Mouse (Mus musculus) heart, embryonic 16.5 days (tissue): ENCODE results near the gene Tcp10b. TPM values are rescaled to one million over a fixed set of nuclear protein-coding genes. Genes with fewer than 3 reads are reported as not detected.
"Not testable (repeated sequence)": the region's sequence is repeated elsewhere in the genome, so short reads cannot be mapped to it uniquely, and the experiment has no call there.

Source experiments
- ATAC-seq: fragments of 200-750 bp; cut with Nextera tagmentation; replicated peaks from 2 replicates; pipeline ENCODE4 v1.8.0; 2017; ENCODE audit warnings: moderate number of reproducible peaks; ENCODE audit not compliant: insufficient read depth, low FRiP score; ENCODE audit errors: extremely low read depth
- H3K27ac ChIP-seq: fragments of 300-500 bp; sonication (generic); 2 replicates; pipeline ENCODE4 v1.5.1; 2014; ENCODE audit warnings: mild to moderate bottlenecking, low read length, control low read depth, moderate library complexity
- H3K27me3 ChIP-seq: fragments of 300-500 bp; sonication (generic); 2 replicates; pipeline ENCODE4 v1.6.1; 2014; ENCODE audit warnings: low read length, mixed read lengths; ENCODE audit not compliant: control insufficient read depth, insufficient read depth
- H3K36me3 ChIP-seq: fragments of 300-500 bp; sonication (generic); 2 replicates; pipeline ENCODE4 v1.6.1; 2014; ENCODE audit not compliant: control insufficient read depth, insufficient read depth
- H3K4me1 ChIP-seq: fragments of 300-500 bp; sonication (generic); 2 replicates; pipeline ENCODE4 v1.6.1; 2014; ENCODE audit warnings: low read length, mixed read lengths; ENCODE audit not compliant: control insufficient read depth, insufficient read depth
- H3K4me2 ChIP-seq: fragments of 300-500 bp; sonication (generic); 2 replicates; pipeline ENCODE4 v1.6.1; 2014; ENCODE audit warnings: low read depth, mild to moderate bottlenecking, control low read depth, low read length
- H3K4me3 ChIP-seq: fragments of 300-500 bp; sonication (generic); 2 replicates; pipeline ENCODE4 v1.5.1; 2014; ENCODE audit warnings: mild to moderate bottlenecking, control low read depth, low read length
- H3K9ac ChIP-seq: fragments of 300-500 bp; sonication (generic); 2 replicates; pipeline ENCODE4 v1.6.1; 2014; ENCODE audit warnings: low read length, control low read depth
- H3K9me3 ChIP-seq: fragments of 300-500 bp; sonication (generic); replicated peaks from 2 replicates; pipeline ENCODE4 v1.6.1; 2016; ENCODE audit warnings: low read length; ENCODE audit not compliant: control insufficient read depth
- WGBS: fragments of 180-500 bp; shearing (Covaris S2); extraction: QIAGEN DNeasy Blood & Tissue Kit; methylation state at CpG from one replicate; pipeline ENCODE4 v1.1.7; 2014; 5-methylcytosine and 5-hydroxymethylcytosine counted together
- polyA plus RNA-seq: library from polyadenylated mRNA; unstranded; fragments of >200 nt; fragmentation: Nextera tagmentation; extraction: Ambion mirVana; gene quantifications from 2 replicates; pipeline ENCODE4 v1.2.1, GENCODE M21; 2015

The Tcp10b gene
- 0.08 and 0.21 TPM in 2 replicates for polyA plus RNA-seq

GRCm38 (mm10) chr17:13060804-13061203, at the start of gene Tcp10b:
Tcp10b (plus strand) TSS chr17:13061104.
- H3K4me1 ChIP-seq, H3K4me2 ChIP-seq, H3K9ac ChIP-seq, ATAC-seq, H3K36me3 ChIP-seq, H3K27me3 ChIP-seq, H3K9me3 ChIP-seq, H3K27ac ChIP-seq, H3K4me3 ChIP-seq: not testable (repeated sequence)
- 85% methylated on average over 4 of the region's 4 CpGs for WGBS

DNA sequence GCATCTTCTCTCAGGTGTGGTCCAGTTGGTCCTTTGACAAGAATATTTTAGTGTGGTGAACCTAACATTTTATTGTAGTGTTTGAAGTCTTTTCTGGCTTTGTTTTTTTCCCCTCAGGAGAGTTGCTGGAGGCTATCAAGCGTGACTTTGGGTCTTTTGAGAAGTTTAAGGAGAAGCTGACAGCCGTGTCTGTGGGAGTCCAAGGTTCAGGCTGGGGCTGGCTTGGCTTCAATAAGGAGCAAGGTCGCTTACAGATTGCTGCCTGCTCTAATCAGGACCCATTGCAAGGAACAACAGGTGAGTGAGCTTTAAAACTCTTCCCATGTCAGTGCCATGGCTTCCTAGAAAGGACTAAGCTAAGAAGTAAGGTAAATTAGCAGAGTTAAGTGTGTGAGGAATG, 47.6 kb upstream of the Tcp10b start:
- H3K9ac ChIP-seq, result no peak overlapping the region
- ATAC-seq, result no peak
- peaks cover 46% of the 10 kb centered on the region for H3K36me3 ChIP-seq
- no peak overlapping the region for H3K27ac ChIP-seq
- no peak overlapping the region for H3K4me2 ChIP-seq
- no peaks in the 10 kb centered on the region for H3K9me3 ChIP-seq
- H3K27me3 ChIP-seq, result no peaks in the 10 kb centered on the region
- 77% methylated on average over 3 of the region's 3 CpGs for WGBS
- no peak overlapping the region for H3K4me3 ChIP-seq
- H3K4me1 ChIP-seq, result peaks cover 8% of the 10 kb centered on the region

- 72% methylated on average over 3 of the region's 12 CpGs for WGBS
Measured at GRCm38 (mm10) chr17:13036627-13037192, 24.2 kb upstream of the Tcp10b start.

GRCm38 (mm10) chr17:13043846-13044673, 16.8 kb upstream of the Tcp10b start:
- not testable (repeated sequence) for H3K9ac ChIP-seq, H3K27me3 ChIP-seq, H3K4me2 ChIP-seq, H3K4me3 ChIP-seq, H3K27ac ChIP-seq, H3K36me3 ChIP-seq, H3K9me3 ChIP-seq, H3K4me1 ChIP-seq
- WGBS, result 6% methylated on average over 3 of the region's 4 CpGs
- ATAC-seq, result peak; percentile 71

More at GRCm38 (mm10) chr17:13036627-13037192, 24.2 kb upstream of the Tcp10b start:
- not testable (repeated sequence) for H3K4me2 ChIP-seq, H3K27ac ChIP-seq, H3K9ac ChIP-seq, H3K4me3 ChIP-seq, H3K4me1 ChIP-seq, H3K27me3 ChIP-seq, H3K36me3 ChIP-seq, ATAC-seq, H3K9me3 ChIP-seq

DNA sequence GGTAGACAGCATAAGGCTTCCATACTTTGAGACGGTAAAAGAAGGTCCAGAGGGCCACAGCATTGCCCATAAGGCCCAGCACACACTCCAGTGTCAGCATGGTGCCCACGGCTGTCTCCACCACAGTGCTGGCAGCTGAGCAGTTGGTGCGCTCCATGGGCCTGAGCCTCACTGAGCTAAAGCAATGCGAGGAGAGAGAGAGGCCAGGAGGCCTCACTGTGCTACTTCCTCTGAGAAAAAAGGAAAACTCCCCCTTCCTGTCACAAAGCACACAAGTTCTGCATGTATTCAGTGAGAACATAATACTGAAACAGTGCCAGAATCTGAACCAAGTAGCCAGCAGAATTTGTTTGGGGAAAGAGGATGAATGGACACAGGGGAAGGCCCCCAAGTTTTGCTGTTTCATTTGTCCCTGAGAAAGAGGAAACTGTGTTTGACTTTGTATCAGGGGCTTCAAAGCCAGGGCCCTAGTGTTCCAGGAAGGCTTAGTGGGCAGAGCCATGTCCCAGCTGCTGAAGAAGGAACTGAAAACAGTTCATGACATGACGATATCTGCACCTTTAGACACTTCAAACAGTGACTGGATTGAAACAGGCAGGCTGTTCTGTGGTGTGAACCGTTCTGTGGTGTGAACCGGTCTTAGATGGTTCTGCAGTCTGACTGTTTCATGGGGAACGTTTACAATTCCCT, 8.6 kb upstream of the Tcp10b start, which contains the start of gene Gpr31b:
Gpr31b (minus strand) TSS at position 173 of the 690 bp plus-strand sequence.
- not testable (repeated sequence) for H3K4me3 ChIP-seq, H3K27me3 ChIP-seq
- 50% methylated on average over 1 of the region's 8 CpGs for WGBS

GRCm38 (mm10) chr17:13062882-13063281, 2.0 kb downstream of the Tcp10b start:
- not testable (repeated sequence) for ATAC-seq, H3K36me3 ChIP-seq, H3K27me3 ChIP-seq, H3K4me3 ChIP-seq, H3K4me1 ChIP-seq, H3K9ac ChIP-seq, H3K4me2 ChIP-seq, H3K27ac ChIP-seq, H3K9me3 ChIP-seq
- WGBS, result 41% methylated on average over 2 of the region's 7 CpGs

More for the DNA sequence above, 8.6 kb upstream of the Tcp10b start, which contains the start of gene Gpr31b:
- H3K27ac ChIP-seq, H3K36me3 ChIP-seq, ATAC-seq, H3K4me2 ChIP-seq, H3K9me3 ChIP-seq, H3K9ac ChIP-seq, H3K4me1 ChIP-seq: not testable (repeated sequence)

GRCm38 (mm10) chr17:13067864-13068385, 7.0 kb downstream of the Tcp10b start:
- 80% methylated on average over 1 of the region's 4 CpGs for WGBS

DNA sequence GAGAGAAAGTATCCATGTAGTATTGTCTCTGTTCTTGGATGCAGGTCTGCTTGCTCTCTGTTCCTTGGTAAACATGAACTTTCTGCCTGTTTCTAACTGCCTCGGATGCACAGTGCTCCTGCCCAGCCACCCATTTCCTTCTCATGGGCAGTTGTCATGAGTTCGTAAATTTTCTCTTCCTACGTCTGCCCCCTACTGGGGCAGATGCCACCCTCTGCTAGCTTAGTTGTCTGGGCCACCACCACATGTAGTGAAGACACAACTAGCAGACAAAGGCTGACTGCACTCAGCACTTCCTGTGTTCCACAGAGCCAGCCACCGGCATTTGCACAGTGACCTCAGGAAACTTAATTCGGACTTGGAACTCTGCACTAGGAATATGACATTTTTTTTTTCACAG, 8.3 kb downstream of the Tcp10b start:
- H3K27me3 ChIP-seq, H3K4me2 ChIP-seq, H3K9ac ChIP-seq, H3K4me3 ChIP-seq, H3K9me3 ChIP-seq, H3K4me1 ChIP-seq, H3K27ac ChIP-seq, ATAC-seq, H3K36me3 ChIP-seq: not testable (repeated sequence)
- 71% methylated on average over 3 of the region's 5 CpGs for WGBS

More at GRCm38 (mm10) chr17:13067864-13068385, 7.0 kb downstream of the Tcp10b start:
- not testable (repeated sequence) for H3K27ac ChIP-seq, H3K36me3 ChIP-seq, H3K4me1 ChIP-seq, H3K4me2 ChIP-seq, H3K9ac ChIP-seq, H3K27me3 ChIP-seq, H3K9me3 ChIP-seq, ATAC-seq, H3K4me3 ChIP-seq
